Mouse (Mus musculus): Measurements from ENCODE around the gene B4gat1.

DNA sequence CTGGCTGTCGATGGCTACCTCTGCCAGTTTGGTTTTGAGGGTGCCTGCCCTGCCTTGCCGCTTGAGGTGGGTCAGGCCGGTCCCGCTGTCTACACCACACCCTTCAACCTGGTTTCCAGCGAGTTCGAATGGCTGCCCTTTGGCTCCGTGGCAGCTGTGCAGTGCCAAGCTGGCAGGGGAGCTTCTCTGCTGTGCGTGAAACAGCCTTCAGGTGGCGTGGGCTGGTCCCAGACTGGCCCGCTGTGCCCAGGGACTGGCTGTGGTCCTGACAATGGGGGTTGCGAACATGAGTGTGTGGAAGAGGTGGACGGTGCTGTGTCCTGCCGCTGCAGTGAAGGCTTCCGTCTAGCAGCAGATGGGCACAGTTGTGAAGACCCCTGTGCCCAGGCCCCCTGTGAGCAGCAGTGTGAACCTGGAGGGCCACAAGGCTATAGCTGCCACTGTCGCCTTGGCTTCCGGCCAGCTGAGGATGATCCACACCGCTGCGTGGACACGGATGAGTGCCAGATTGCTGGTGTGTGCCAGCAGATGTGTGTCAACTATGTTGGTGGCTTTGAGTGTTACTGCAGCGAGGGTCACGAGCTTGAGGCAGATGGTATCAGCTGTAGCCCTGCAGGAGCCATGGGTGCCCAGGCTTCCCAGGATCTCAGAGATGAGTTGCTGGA, 30.1 kb downstream of the B4gat1 start:
- TF ChIP-seq CTCF (IDR thresholded peaks at IDR 0.05; ENCODE audit: low read depth, low read length) (no peak), POLR2A (IDR thresholded peaks at IDR 0.05; ENCODE audit: extremely low read depth, insufficient read depth, low read length) (no peak)
